ENCODE assay signal across 23 mouse cellular contexts in genomic region chr16:49852940-49853339, GRCm38 (mm10). TPM values are rescaled to one million over a fixed set of nuclear protein-coding genes. Genes with fewer than 3 reads are reported as not detected.
A peak's percentile ranks its signal among the peaks of the same experiment; 100 is the strongest.
DNase-seq lines count a peak whose midpoint lies in the region; ATAC-seq and TF ChIP-seq lines count a peak whose summit lies in the region.
"Had no signal": no experiment of that assay in that cellular context is flagged by ENCODE, and none has a peak within 500 bp of the region (broad histone marks: within the 10 kb centered on the region; RNA-seq: fewer than 3 reads in every experiment).

No protein-coding gene starts in this region.

- TF ChIP-seq POLR2A in MEL (IDR thresholded peaks at IDR 0.05; ENCODE audit: control insufficient read depth in 1 of 2, insufficient read depth in 1 of 2, low read depth in 1 of 2, low read length in 2 of 2, poor library complexity in 1 of 2), result no peak

- peak; percentile 45 to 79 for TF ChIP-seq EP300 in MEL (IDR thresholded peaks at IDR 0.05; ENCODE audit: low read depth in 1 of 2, low read length in 2 of 2)

- WGBS in macrophage (ENCODE audit: missing documents), result 2% methylated on average over 3 of the region's 3 CpGs
- 98% methylated on average over 3 of the region's 3 CpGs for WGBS in hindbrain, postnatal 0 days

- H3K36me3 ChIP-seq in MEL (ENCODE audit: control insufficient read depth in 1 of 2, insufficient read depth in 2 of 2, low read length in 2 of 2) (peaks cover 0 to 23% of the 10 kb centered on the region in 2 experiments; a peak in 2 of 4 replicates), macrophage (ENCODE audit: inconsistent target) (no peaks in the 10 kb centered on the region)
- no peaks in the 10 kb centered on the region for H3K36me3 ChIP-seq in hindbrain, postnatal 0 days (ENCODE audit: insufficient read depth, low read length)
- H3K36me3 ChIP-seq: embryonic facial prominence, embryonic 15.5 days; limb, embryonic 12.5 days had no signal

- H3K4me1 ChIP-seq in MEL (ENCODE audit: control insufficient read depth in 1 of 2, insufficient read depth in 2 of 2, low read length in 2 of 2), result peaks cover 6 to 13% of the 10 kb centered on the region in 2 experiments
- no peaks in the 10 kb centered on the region for H3K4me1 ChIP-seq in hindbrain, postnatal 0 days (ENCODE audit: insufficient read depth, low read length)
- H3K4me1 ChIP-seq: limb, embryonic 12.5 days had no signal

- H3K4me3 ChIP-seq in MEL (ENCODE audit: control insufficient read depth in 1 of 2, insufficient read depth in 1 of 2, low read depth in 2 of 2, low read length in 2 of 2) (no peak overlapping the region), macrophage (ENCODE audit: inconsistent target) (no peak overlapping the region)
- H3K4me3 ChIP-seq in hindbrain, postnatal 0 days (ENCODE audit: low read length), result no peak overlapping the region
- H3K4me3 ChIP-seq: embryonic facial prominence, embryonic 15.5 days; heart, adult 2 months; layer of hippocampus, adult 2 months; limb, embryonic 12.5 days; myocyte had no signal

- no peak overlapping the region; the same call in 1 of the 2 replicates for H3K9ac ChIP-seq in MEL (ENCODE audit: control insufficient read depth, low read depth, low read length, poor library complexity, severe bottlenecking)
- H3K9ac ChIP-seq in hindbrain, postnatal 0 days (replicated peaks; ENCODE audit: low read length), result no peak overlapping the region
- H3K9ac ChIP-seq: embryonic facial prominence, embryonic 15.5 days; limb, embryonic 12.5 days; lung, embryonic 14.5 days had no signal

- no peaks in the 10 kb centered on the region for H3K27me3 ChIP-seq in MEL (ENCODE audit: control insufficient read depth in 1 of 2, insufficient read depth in 2 of 2, low read length in 2 of 2)
- H3K27me3 ChIP-seq in hindbrain, postnatal 0 days (ENCODE audit: insufficient read depth, low read length), result no peaks in the 10 kb centered on the region
- H3K27me3 ChIP-seq: embryonic facial prominence, embryonic 15.5 days; limb, embryonic 12.5 days had no signal

- peaks cover 24% of the 10 kb centered on the region for H3K79me2 ChIP-seq in MEL (ENCODE audit: control insufficient read depth, insufficient read depth, low read length, poor library complexity)
- H3K79me2 ChIP-seq in macrophage (ENCODE audit: inconsistent target), result peaks cover 21% of the 10 kb centered on the region

- H3K4me2 ChIP-seq in hindbrain, postnatal 0 days (ENCODE audit: low read depth, low read length), result no peak overlapping the region
- H3K4me2 ChIP-seq: embryonic facial prominence, embryonic 15.5 days; limb, embryonic 12.5 days; lung, embryonic 14.5 days had no signal

- no peak for ATAC-seq in hindbrain, postnatal 0 days
- ATAC-seq: hindbrain, embryonic 16.5 days had no signal

- TF ChIP-seq RAD21 in MEL (IDR thresholded peaks at IDR 0.05; ENCODE audit: low read depth, low read length), result no peak

- DNase-seq in B cell, adult 2 months, result peak; percentile 45 to 46
- DNase-seq in MEL (ENCODE audit: low read depth, low spot score), result peak; percentile 80
- peak; percentile 49 for DNase-seq in induced T-regulatory cell, adult 2 months (ENCODE audit: low read depth)
- no peak for DNase-seq in heart, postnatal 4 days
- no peak for DNase-seq in adrenal gland, postnatal 36 days
- DNase-seq in hindbrain, postnatal 0 days (ENCODE audit: low spot score), result no peak
- DNase-seq in adrenal gland, postnatal 14 days, result no peak
- DNase-seq: cerebellum, postnatal 10 days; gastrocnemius, postnatal 10 days; heart, adult 2 months; heart, postnatal 36 days; kidney, adult 11 months; lung, embryonic 14.5 days; midbrain, embryonic 14.5 days; right cerebral cortex, postnatal 14 days; spleen, adult 18-20 months; thymus, adult 2 months had no signal

- H3K9me3 ChIP-seq in MEL (replicated peaks; ENCODE audit: insufficient read depth, low read length), result no peaks in the 10 kb centered on the region
- no peaks in the 10 kb centered on the region for H3K9me3 ChIP-seq in hindbrain, postnatal 0 days (ENCODE audit: low read length)
- H3K9me3 ChIP-seq: embryonic facial prominence, embryonic 15.5 days; limb, embryonic 12.5 days had no signal

- TF ChIP-seq CTCF in MEL (IDR thresholded peaks at IDR 0.05 in 2 of 3, conservative IDR thresholded peaks at IDR 0.05 in 1 of 3; ENCODE audit: control insufficient read depth in 1 of 3, insufficient read depth in 1 of 3, low read depth in 2 of 3, low read length in 3 of 3, poor library complexity in 1 of 3, severe bottlenecking in 1 of 3), result no peak
- TF ChIP-seq CTCF in hindbrain, postnatal 0 days (IDR thresholded peaks at IDR 0.05; ENCODE audit: low read depth), result no peak

- H3K27ac ChIP-seq in MEL (ENCODE audit: control insufficient read depth, low read depth, low read length) (peak overlapping the region; percentile 95), macrophage (peak overlapping the region; percentile 87)
- H3K27ac ChIP-seq in hindbrain, postnatal 0 days, result no peak overlapping the region
- H3K27ac ChIP-seq: embryonic facial prominence, embryonic 15.5 days; heart, adult 2 months; layer of hippocampus, adult 2 months; limb, embryonic 12.5 days had no signal

TF ChIP-seq in MEL, 35 proteins besides CTCF, POLR2A, EP300 and RAD21 (continues in another document):
- TF ChIP-seq POLR2AphosphoS5 (IDR thresholded peaks at IDR 0.05; ENCODE audit: borderline replicate concordance, low read depth, low read length), result no peak
- TF ChIP-seq ZNF384 (IDR thresholded peaks at IDR 0.05; ENCODE audit: low read depth, low read length), result no peak
- no peak for TF ChIP-seq CHD2 (IDR thresholded peaks at IDR 0.05; ENCODE audit: low read length)
- TF ChIP-seq MAFK (IDR thresholded peaks at IDR 0.05; ENCODE audit: borderline replicate concordance, low read depth, low read length), result no peak
- no peak; the same call in 1 of the 2 replicates for TF ChIP-seq MYC (IDR thresholded peaks at IDR 0.05; ENCODE audit: low read depth, low read length)
- peak; percentile 78 for TF ChIP-seq RCOR1 (IDR thresholded peaks at IDR 0.05; ENCODE audit: low read depth, low read length)
- TF ChIP-seq ZKSCAN1 (IDR thresholded peaks at IDR 0.05; ENCODE audit: low read depth, low read length), result no peak
- TF ChIP-seq POLR2AphosphoS2 (IDR thresholded peaks at IDR 0.05; ENCODE audit: low read length), result no peak
- TF ChIP-seq SIN3A (IDR thresholded peaks at IDR 0.05; ENCODE audit: low read length), result peak; percentile 69; the same call in 1 of the 2 replicates
- no peak for TF ChIP-seq UBTF (IDR thresholded peaks at IDR 0.05; ENCODE audit: borderline replicate concordance, insufficient read depth, low read depth, low read length)
- no peak for TF ChIP-seq USF1 (IDR thresholded peaks at IDR 0.05; ENCODE audit: low read depth, low read length)
- no peak for TF ChIP-seq MXI1 (IDR thresholded peaks at IDR 0.05; ENCODE audit: low read depth, low read length)
- no peak for TF ChIP-seq NRF1 (IDR thresholded peaks at IDR 0.05; ENCODE audit: insufficient read depth, low read depth, low read length, poor library complexity, severe bottlenecking)
- TF ChIP-seq MAZ (IDR thresholded peaks at IDR 0.05; ENCODE audit: low read depth, low read length), result no peak
- TF ChIP-seq TBP (IDR thresholded peaks at IDR 0.05; ENCODE audit: low read depth, low read length), result 0 out of 2 replicates have a peak, but pooled peaks have one; percentile 45
- TF ChIP-seq ZC3H11A (IDR thresholded peaks at IDR 0.05; ENCODE audit: low read depth, low read length), result no peak
- TF ChIP-seq USF2 (IDR thresholded peaks at IDR 0.05; ENCODE audit: borderline replicate concordance in 1 of 2, insufficient read depth in 1 of 2, low read depth in 1 of 2, low read length in 2 of 2), result no peak
- TF ChIP-seq TCF12 (IDR thresholded peaks at IDR 0.05; ENCODE audit: low read depth, low read length), result peak; percentile 39; the same call in 1 of the 2 replicates
- peak; percentile 67; the same call in 1 of the 2 replicates for TF ChIP-seq ETS1 (IDR thresholded peaks at IDR 0.05; ENCODE audit: low read depth, low read length)
- no peak for TF ChIP-seq ZMIZ1 (IDR thresholded peaks at IDR 0.05; ENCODE audit: low read depth, low read length)
- TF ChIP-seq ELF1 (IDR thresholded peaks at IDR 0.05; ENCODE audit: low read depth, low read length), result no peak
- TF ChIP-seq KAT2A (conservative IDR thresholded peaks at IDR 0.05; ENCODE audit: low read depth, low read length), result no peak
- no peak for TF ChIP-seq JUND (IDR thresholded peaks at IDR 0.05; ENCODE audit: low read depth, low read length)
- TF ChIP-seq MEF2A (IDR thresholded peaks at IDR 0.05; ENCODE audit: extremely low read depth, insufficient replicate concordance, low read depth, low read length, poor library complexity, severe bottlenecking), result no peak
- no peak for TF ChIP-seq NELFE (IDR thresholded peaks at IDR 0.05; ENCODE audit: low read depth, low read length)
- no peak for TF ChIP-seq TAL1 (IDR thresholded peaks at IDR 0.05; ENCODE audit: low read length)
- TF ChIP-seq E2F4 (IDR thresholded peaks at IDR 0.05; ENCODE audit: borderline replicate concordance, low read depth, low read length), result no peak
- no peak for TF ChIP-seq BHLHE40 (IDR thresholded peaks at IDR 0.05; ENCODE audit: borderline replicate concordance, low read depth, low read length)
- no peak for TF ChIP-seq GABPA (IDR thresholded peaks at IDR 0.05; ENCODE audit: low read depth, low read length)
- no peak for TF ChIP-seq CHD1 (IDR thresholded peaks at IDR 0.05; ENCODE audit: low read depth, low read length)
- TF ChIP-seq GATA1 (IDR thresholded peaks at IDR 0.05; ENCODE audit: low read depth, low read length), result peak; percentile 76
- no peak for TF ChIP-seq SMC3 (IDR thresholded peaks at IDR 0.05; ENCODE audit: low read depth, low read length)

RNA-seq across cellular contexts. Expression of gene Cd47, which starts 52.6 kb away (rescaled TPM):
- 57.5 and 86.6 TPM in 2 replicates for total RNA-seq in MEL (2012; rRNA removed)
- 10 to 100 TPM; 45.9 to 51.7 TPM for polyA plus RNA-seq in MEL (2012; ENCODE audit: insufficient read depth in 1 of 2, insufficient read length in 2 of 2, low read depth in 1 of 2, low replicate concordance in 2 of 2, missing spikeins in 1 of 2)
- total RNA-seq in macrophage (2018; cell fraction: chromatin; rRNA removed), result 100 to 1,000 TPM in 25 of 26 experiments, 10 to 100 TPM in 1; 99.8 to 292 (median 199) TPM
- total RNA-seq in macrophage (2018; cell fraction: cytosol; rRNA removed), result 100 to 1,000 TPM; 255 to 660 (median 372) TPM
- total RNA-seq in macrophage (2018; cell fraction: nucleus; rRNA removed), result 100 to 1,000 TPM; 189 to 618 (median 367) TPM
- 220 to 294 TPM (median 226 TPM) in 3 replicates for polyA plus RNA-seq in macrophage (2018)
- total RNA-seq in heart, postnatal 4 days (2021), result 10 to 100 TPM; 57.3 to 58.4 TPM
- total RNA-seq in adrenal gland, postnatal 36 days (2021), result 100 to 1,000 TPM in 1 of 2 experiments, 10 to 100 TPM in 1; 89.6 to 233 TPM
- 38.9 and 44.3 TPM in 2 replicates for total RNA-seq in hindbrain, postnatal 0 days (2014; rRNA removed)
- 235 and 238 TPM in 2 replicates for polyA plus RNA-seq in hindbrain, postnatal 0 days (2015; fragmentation: Nextera tagmentation; extraction: Ambion mirVana)
- total RNA-seq in adrenal gland, postnatal 14 days (2021), result 126 and 128 TPM in 2 replicates

Comparison
In these comparisons a context has a peak if more than half of its experiments do, and no peak if none do; other contexts are left out.
1. DNase-seq: peak in B cell, adult 2 months (2 of 2), MEL (single experiment) and induced T-regulatory cell, adult 2 months (single experiment); none in heart, postnatal 4 days (single experiment), adrenal gland, postnatal 36 days (0 of 2), hindbrain, postnatal 0 days (single experiment) and adrenal gland, postnatal 14 days (single experiment).